In the genomic region with DNA sequence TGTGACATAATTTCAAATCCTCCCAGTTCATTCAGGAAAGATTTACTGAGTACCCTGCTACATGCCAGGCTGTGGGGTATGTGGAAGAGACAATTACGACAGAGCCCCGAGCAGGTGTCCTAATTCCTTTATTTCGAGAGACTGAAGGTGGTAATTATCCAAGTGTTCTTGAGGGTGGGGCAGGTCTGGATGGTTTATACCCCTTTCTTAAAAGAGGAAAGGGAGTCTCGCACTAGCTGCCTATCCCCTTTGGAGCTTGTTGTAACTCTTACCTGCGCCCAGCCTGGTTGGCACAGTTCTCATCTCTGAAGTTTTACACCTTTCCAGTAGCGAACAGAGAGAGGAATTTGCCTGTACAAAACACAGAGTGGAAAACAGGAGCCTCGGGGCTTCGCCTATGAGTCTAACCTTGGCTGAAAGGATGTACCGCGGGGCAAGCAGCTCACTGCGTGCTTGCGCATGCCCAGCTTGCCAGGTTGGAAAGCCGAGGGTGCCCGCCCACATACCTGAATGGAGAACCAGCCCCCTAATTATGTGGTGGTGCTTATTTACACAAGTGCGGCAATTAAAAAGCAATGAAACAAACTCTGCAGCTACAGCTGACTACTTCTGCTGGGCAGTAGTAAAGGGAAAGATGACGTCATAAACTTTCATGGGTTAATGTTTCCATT, we compare ENCODE assay signal across 8 mouse cellular contexts.
DNase-seq lines count a peak whose midpoint lies in the region; ATAC-seq and TF ChIP-seq lines count a peak whose summit lies in the region.

No protein-coding gene starts in this region.

- H3K4me3 ChIP-seq in neural tube, embryonic 12.5 days = peak overlapping the region; percentile 5; the same call in 1 of the 2 replicates
- H3K4me3 ChIP-seq in small intestine, adult 2 months (ENCODE audit: low read depth, low read length) = peak overlapping the region; percentile 45
- H3K4me3 ChIP-seq in thymus, adult 2 months (ENCODE audit: control insufficient read depth, insufficient read depth, low read length) = no peak overlapping the region

- H3K4me2 ChIP-seq in neural tube, embryonic 12.5 days (replicated peaks) = peak overlapping the region; percentile 63

- ATAC-seq in cerebellum, adult (ENCODE audit: insufficient number of reproducible peaks, low FRiP score, low TSS enrichment) = 0 out of 2 replicates have a peak, but pooled peaks have one; percentile 33
- no peak for ATAC-seq in neural tube, embryonic 12.5 days (ENCODE audit: low FRiP score, low read depth)

- no peak for TF ChIP-seq CTCF in small intestine, adult 2 months (IDR thresholded peaks at IDR 0.05; ENCODE audit: extremely low read depth, insufficient read length, insufficient replicate concordance, low read depth, low read length)
- no peak for TF ChIP-seq CTCF in thymus, adult 2 months (IDR thresholded peaks at IDR 0.05; ENCODE audit: borderline replicate concordance, control insufficient read depth, extremely low read depth, insufficient read depth, low read length, poor library complexity)

- H3K9ac ChIP-seq in neural tube, embryonic 12.5 days = no peak overlapping the region; the same call in 1 of the 2 replicates

- DNase-seq in cerebellum, postnatal 4 days (ENCODE audit: low spot score in 2 of 2) = no peak
- DNase-seq in neural tube, embryonic 10.5 days (ENCODE audit: extremely low spot score, low spot score) = no peak
- DNase-seq in kidney, adult 8-10 months = peak; percentile 58 to 75
- DNase-seq in thymus, adult 2 months = no peak
- no peak for DNase-seq in ovary, postnatal 10 days (ENCODE audit: low spot score)

- H3K27ac ChIP-seq in neural tube, embryonic 12.5 days = no peak overlapping the region
- H3K27ac ChIP-seq in small intestine, adult 2 months (ENCODE audit: insufficient read depth, low read depth, low read length) = peak overlapping the region; percentile 80; the same call in 1 of the 2 replicates
- no peak overlapping the region for H3K27ac ChIP-seq in thymus, adult 2 months (ENCODE audit: control insufficient read depth, insufficient read depth, low read length)

- no peak for TF ChIP-seq POLR2A in small intestine, adult 2 months (IDR thresholded peaks at IDR 0.05; ENCODE audit: low read depth, low read length)
- no peak for TF ChIP-seq POLR2A in thymus, adult 2 months (IDR thresholded peaks at IDR 0.05; ENCODE audit: control insufficient read depth, extremely low read depth, insufficient read depth, low read length, poor library complexity)

- no peaks in the 10 kb centered on the region for H3K36me3 ChIP-seq in neural tube, embryonic 12.5 days
- no peaks in the 10 kb centered on the region for H3K36me3 ChIP-seq in small intestine, adult 2 months (ENCODE audit: control insufficient read depth, insufficient read depth, low read length)
- H3K36me3 ChIP-seq in thymus, adult 2 months (ENCODE audit: control insufficient read depth, insufficient read depth, low read length) = no peaks in the 10 kb centered on the region

- no peaks in the 10 kb centered on the region for H3K9me3 ChIP-seq in neural tube, embryonic 12.5 days

- peaks cover 22% of the 10 kb centered on the region for H3K4me1 ChIP-seq in neural tube, embryonic 12.5 days
- H3K4me1 ChIP-seq in small intestine, adult 2 months (ENCODE audit: control insufficient read depth, insufficient read depth, insufficient read length, low read length) = peaks cover 12% of the 10 kb centered on the region
- peaks cover 9% of the 10 kb centered on the region; the same call in 1 of the 2 replicates for H3K4me1 ChIP-seq in thymus, adult 2 months (replicated peaks; ENCODE audit: control insufficient read depth, insufficient read depth, low read length)

- 68% methylated on average over 16 of the region's 16 CpGs for WGBS in neural tube, embryonic 12.5 days
- 28% methylated on average over 16 of the region's 16 CpGs for WGBS in small intestine, adult 2 months
- WGBS in thymus, adult 2 months = 86% methylated on average over 16 of the region's 16 CpGs

- H3K27me3 ChIP-seq in neural tube, embryonic 12.5 days (replicated peaks) = no peaks in the 10 kb centered on the region
- no peaks in the 10 kb centered on the region for H3K27me3 ChIP-seq in small intestine, adult 2 months (ENCODE audit: control insufficient read depth, insufficient read depth, low read length)
- H3K27me3 ChIP-seq in thymus, adult 2 months (ENCODE audit: control insufficient read depth, insufficient read depth, low read length) = no peaks in the 10 kb centered on the region

Comparison
In these comparisons a context has a peak if more than half of its experiments do, and no peak if none do; other contexts are left out.
1. DNase-seq: peak in kidney, adult 8-10 months (2 of 2); none in cerebellum, postnatal 4 days (0 of 2), neural tube, embryonic 10.5 days (single experiment), thymus, adult 2 months (single experiment) and ovary, postnatal 10 days (single experiment).